Mouse (Mus musculus) midbrain, embryonic 16.5 days (tissue): ENCODE measurements around the gene Rnf216. TPM values are rescaled to one million over a fixed set of nuclear protein-coding genes. Genes with fewer than 3 reads are reported as not detected.

ENCODE experiments used
- ATAC-seq: fragments of 200-750 bp; cut with Nextera tagmentation; 2 replicates; pipeline ENCODE4 v1.8.0; 2017; ENCODE audit warnings: moderate TSS enrichment
- H3K27ac ChIP-seq: fragments of 300-500 bp; sonication (generic); 2 replicates; pipeline ENCODE4 v1.5.1; 2014; ENCODE audit warnings: mild to moderate bottlenecking, low read length, mixed read lengths
- H3K27me3 ChIP-seq: fragments of 300-500 bp; sonication (generic); 2 replicates; pipeline ENCODE4 v1.6.1; 2014; ENCODE audit warnings: low read depth, low read length, mixed read lengths; ENCODE audit not compliant: control insufficient read depth, insufficient read depth
- H3K36me3 ChIP-seq: fragments of 300-500 bp; sonication (generic); 2 replicates; pipeline ENCODE4 v1.6.1; 2014; ENCODE audit warnings: mild to moderate bottlenecking, low read length, moderate library complexity, mixed read lengths; ENCODE audit not compliant: control insufficient read depth, insufficient read depth
- H3K4me1 ChIP-seq: fragments of 300-500 bp; sonication (generic); 2 replicates; pipeline ENCODE4 v1.6.1; 2014; ENCODE audit warnings: mild to moderate bottlenecking, low read length, mixed read lengths; ENCODE audit not compliant: control insufficient read depth, insufficient read depth
- H3K4me2 ChIP-seq: fragments of 300-500 bp; sonication (generic); 2 replicates; pipeline ENCODE4 v1.6.1; 2014; ENCODE audit warnings: mild to moderate bottlenecking, low read length, mixed read lengths
- H3K4me3 ChIP-seq: fragments of 300-500 bp; sonication (generic); 2 replicates; pipeline ENCODE4 v1.5.1; 2014; ENCODE audit warnings: low read depth, mild to moderate bottlenecking, low read length, moderate library complexity, mixed read lengths
- H3K9ac ChIP-seq: fragments of 300-500 bp; sonication (generic); 2 replicates; pipeline ENCODE4 v1.6.1; 2014; ENCODE audit warnings: low read depth, low read length, mixed read lengths
- H3K9me3 ChIP-seq: fragments of 300-500 bp; sonication (generic); replicated peaks from 2 replicates; pipeline ENCODE4 v1.6.1; 2014; ENCODE audit warnings: mild to moderate bottlenecking, low read length, mixed read lengths; ENCODE audit not compliant: control insufficient read depth, poor library complexity, severe bottlenecking
- WGBS: fragments of 180-500 bp; shearing (Covaris S2); extraction: QIAGEN DNeasy Blood & Tissue Kit; methylation state at CpG from one replicate; pipeline ENCODE4 v1.1.7; 2014; 5-methylcytosine and 5-hydroxymethylcytosine counted together
- polyA plus RNA-seq: library from polyadenylated mRNA; unstranded; fragments of >200 nt; fragmentation: Nextera tagmentation; extraction: Ambion mirVana; gene quantifications from 2 replicates; pipeline ENCODE4 v1.2.1, GENCODE M21; 2015

Gene Rnf216
- polyA plus RNA-seq, 1 experiment from 2014 or later: 28.9 TPM

GRCm38 (mm10) chr5:142968411-142968810, 144.4 kb downstream of the Rnf216 start:
- Histone ChIP-seq H3K4me1 (peaks cover 35% of the 10 kb centered on the region), H3K27ac (no peak overlapping the region), H3K9me3 (no peaks in the 10 kb centered on the region), H3K4me2 (no peak overlapping the region), H3K9ac (no peak overlapping the region), H3K4me3 (no peak overlapping the region), H3K27me3 (no peaks in the 10 kb centered on the region), H3K36me3 (peaks cover 40% of the 10 kb centered on the region)
- 93% methylated on average over 14 of the region's 14 CpGs for WGBS
- ATAC-seq: no peak

- Histone ChIP-seq H3K4me2 (peak overlapping the region; percentile 88), H3K9ac (peak overlapping the region; percentile 100), H3K27ac (peak overlapping the region; percentile 97), H3K36me3 (peaks cover 6% of the 10 kb centered on the region), H3K27me3 (no peaks in the 10 kb centered on the region), H3K4me1 (peaks cover 35% of the 10 kb centered on the region), H3K4me3 (peak overlapping the region; percentile 79), H3K9me3 (no peaks in the 10 kb centered on the region)
- ATAC-seq: no peak
- 43% methylated on average over 6 of the region's 6 CpGs for WGBS
Observed at GRCm38 (mm10) chr5:142964650-142965049, 148.1 kb downstream of the Rnf216 start.

GRCm38 (mm10) chr5:142963705-142964494, 148.9 kb downstream of the Rnf216 start:
- Histone ChIP-seq H3K27ac (peak overlapping the region; percentile 97), H3K36me3 (0 out of 2 replicates have a peak, but pooled peaks cover 3% of the 10 kb centered on the region), H3K4me2 (peak overlapping the region; percentile 88), H3K9ac (peak overlapping the region; percentile 100), H3K27me3 (no peaks in the 10 kb centered on the region), H3K4me3 (peak overlapping the region; percentile 79), H3K9me3 (no peaks in the 10 kb centered on the region), H3K4me1 (peaks cover 35% of the 10 kb centered on the region)
- WGBS: 16% methylated on average over 17 of the region's 17 CpGs
- ATAC-seq: no peak

- Histone ChIP-seq H3K4me2 (peak overlapping the region; percentile 88), H3K9me3 (no peaks in the 10 kb centered on the region), H3K9ac (peak overlapping the region; percentile 100), H3K27me3 (no peaks in the 10 kb centered on the region), H3K4me3 (peak overlapping the region; percentile 79), H3K27ac (peak overlapping the region; percentile 97), H3K4me1 (peaks cover 33% of the 10 kb centered on the region), H3K36me3 (0 out of 2 replicates have a peak, but pooled peaks cover 1% of the 10 kb centered on the region)
- no peak for ATAC-seq
- WGBS: 5% methylated on average over 13 of the region's 13 CpGs
Observed at GRCm38 (mm10) chr5:142963003-142963704, 149.6 kb downstream of the Rnf216 start.

GRCm38 (mm10) chr5:142962444-142962961, 150.3 kb downstream of the Rnf216 start:
- WGBS: under 1% methylated on average over 11 of the region's 11 CpGs
- peaks cover 33% of the 10 kb centered on the region for H3K4me1 ChIP-seq
- peak overlapping the region; percentile 79 for H3K4me3 ChIP-seq
- ATAC-seq: no peak
- peak overlapping the region; percentile 88 for H3K4me2 ChIP-seq
- peak overlapping the region; percentile 100 for H3K9ac ChIP-seq
- H3K27ac ChIP-seq: peak overlapping the region; percentile 97
- H3K9me3 ChIP-seq: no peaks in the 10 kb centered on the region
- H3K36me3 ChIP-seq: no peaks in the 10 kb centered on the region
- no peaks in the 10 kb centered on the region for H3K27me3 ChIP-seq

- peak overlapping the region; percentile 88 for H3K4me2 ChIP-seq
- under 1% methylated on average over 43 of the region's 43 CpGs for whole genome bisulfite sequencing
- H3K4me3 ChIP-seq: peak overlapping the region; percentile 79
- peak overlapping the region; percentile 100 for H3K9ac ChIP-seq
- ATAC-seq: peak; percentile 46
- H3K9me3 ChIP-seq: no peaks in the 10 kb centered on the region
- H3K27ac ChIP-seq: peak overlapping the region; percentile 97
- no peaks in the 10 kb centered on the region for H3K27me3 ChIP-seq
- H3K36me3 ChIP-seq: no peaks in the 10 kb centered on the region
- peaks cover 29% of the 10 kb centered on the region for H3K4me1 ChIP-seq
Observed at GRCm38 (mm10) chr5:142961881-142962443, 150.8 kb downstream of the Rnf216 start.

- ATAC-seq: peak; percentile 14; the same call in 1 of the 2 replicates
- H3K9me3 ChIP-seq: no peaks in the 10 kb centered on the region
- 0% methylated on average over 14 of the region's 15 CpGs for WGBS
Observed at GRCm38 (mm10) chr5:142961398-142961880, 151.4 kb downstream of the Rnf216 start.

GRCm38 (mm10) chr5:142960775-142961271, 152.0 kb downstream of the Rnf216 start:
- Histone ChIP-seq H3K27me3 (no peaks in the 10 kb centered on the region), H3K4me3 (peak overlapping the region; percentile 79), H3K9ac (peak overlapping the region; percentile 100), H3K4me1 (peaks cover 20% of the 10 kb centered on the region), H3K4me2 (peak overlapping the region; percentile 88), H3K36me3 (no peaks in the 10 kb centered on the region), H3K27ac (peak overlapping the region; percentile 97), H3K9me3 (no peaks in the 10 kb centered on the region)
- ATAC-seq: peak; percentile 15
- under 1% methylated on average over 59 of the region's 59 CpGs for WGBS

More at GRCm38 (mm10) chr5:142961398-142961880, 151.4 kb downstream of the Rnf216 start:
- H3K4me1 ChIP-seq: peaks cover 25% of the 10 kb centered on the region
- H3K36me3 ChIP-seq: no peaks in the 10 kb centered on the region
- H3K4me2 ChIP-seq: peak overlapping the region; percentile 88
- H3K4me3 ChIP-seq: peak overlapping the region; percentile 79
- H3K9ac ChIP-seq: peak overlapping the region; percentile 100
- H3K27ac ChIP-seq: peak overlapping the region; percentile 97
- no peaks in the 10 kb centered on the region for H3K27me3 ChIP-seq
